Mouse (Mus musculus) intestine, postnatal 0 days (tissue): ENCODE results near the gene Tmed9. TPM values are rescaled to one million over a fixed set of nuclear protein-coding genes. Genes with fewer than 3 reads are reported as not detected.

Source experiments
- ATAC-seq: fragments of 200-750 bp; cut with Nextera tagmentation; 2 replicates; pipeline ENCODE4 v1.8.0; 2017; ENCODE audit warnings: mild to moderate bottlenecking, moderate TSS enrichment, moderate library complexity
- H3K27ac ChIP-seq: fragments of 300-500 bp; sonication (generic); 2 replicates; pipeline ENCODE4 v1.5.1; 2014; ENCODE audit warnings: mild to moderate bottlenecking, low read depth, low read length, moderate library complexity
- H3K27me3 ChIP-seq: fragments of 300-500 bp; sonication (generic); replicated peaks from 2 replicates; pipeline ENCODE4 v1.6.1; 2014; ENCODE audit warnings: low read length, mixed read lengths; ENCODE audit not compliant: control insufficient read depth, insufficient read depth
- H3K36me3 ChIP-seq: fragments of 300-500 bp; sonication (generic); 2 replicates; pipeline ENCODE4 v1.6.1; 2014; ENCODE audit warnings: mild to moderate bottlenecking, moderate library complexity; ENCODE audit not compliant: control insufficient read depth, insufficient read depth
- H3K4me1 ChIP-seq: fragments of 300-500 bp; sonication (generic); replicated peaks from 2 replicates; pipeline ENCODE4 v1.6.1; 2014; ENCODE audit warnings: antibody characterized with exemption, low read length, mixed read lengths; ENCODE audit not compliant: control insufficient read depth, insufficient read depth
- H3K4me2 ChIP-seq: fragments of 300-500 bp; sonication (generic); replicated peaks from 2 replicates; pipeline ENCODE4 v1.6.1; 2014; ENCODE audit warnings: low read depth, mild to moderate bottlenecking, moderate library complexity
- H3K4me3 ChIP-seq: fragments of 300-500 bp; sonication (generic); 2 replicates; pipeline ENCODE4 v1.5.1; 2014; ENCODE audit warnings: low read depth, low read length
- H3K9ac ChIP-seq: fragments of 300-500 bp; sonication (generic); 2 replicates; pipeline ENCODE4 v1.6.1; 2014; ENCODE audit warnings: mild to moderate bottlenecking, low read depth, low read length
- H3K9me3 ChIP-seq: fragments of 300-500 bp; sonication (generic); 2 replicates; pipeline ENCODE4 v1.6.1; 2016; ENCODE audit warnings: mixed run types; ENCODE audit not compliant: control insufficient read depth
- CTCF ChIP-seq: sonication (generic); IDR thresholded peaks from 2 replicates; pipeline ENCODE4 v1.5.1; 2016; ENCODE audit warnings: low read depth, mild to moderate bottlenecking, control low read depth, antibody characterized with exemption, moderate library complexity
- WGBS: fragments of 180-500 bp; shearing (Covaris S2); extraction: QIAGEN DNeasy Blood & Tissue Kit; methylation state at CpG from one replicate; pipeline ENCODE4 v1.1.7; 2014; 5-methylcytosine and 5-hydroxymethylcytosine counted together
- polyA plus RNA-seq: library from polyadenylated mRNA; unstranded; fragments of >200 nt; fragmentation: Nextera tagmentation; extraction: Ambion mirVana; gene quantifications from 2 replicates; pipeline ENCODE4 v1.2.1, GENCODE M21; 2015

The Tmed9 gene
- polyA plus RNA-seq, 1 experiment from 2014 or later, result 63.3 TPM

- peak overlapping the region; percentile 86 for H3K9ac ChIP-seq
- peak overlapping the region; percentile 73 for H3K4me2 ChIP-seq
- H3K27me3 ChIP-seq, result no peaks in the 10 kb centered on the region
- H3K4me1 ChIP-seq, result no peaks in the 10 kb centered on the region; the same call in 1 of the 2 replicates
- WGBS, result 14% methylated on average over 9 of the region's 9 CpGs
- no peaks in the 10 kb centered on the region for H3K9me3 ChIP-seq
- TF ChIP-seq CTCF, result no peak
- H3K36me3 ChIP-seq, result peaks cover 34% of the 10 kb centered on the region
- no peak; the same call in 1 of the 2 replicates for ATAC-seq
- 0 out of 2 replicates have a peak overlapping the region, but pooled peaks have one; percentile 66 for H3K27ac ChIP-seq
- H3K4me3 ChIP-seq, result peak overlapping the region; percentile 93
Observed at GRCm38 (mm10) chr13:55600657-55601056, 27.1 kb downstream of the Tmed9 start.

- WGBS, result 4% methylated on average over 3 of the region's 3 CpGs
- H3K9me3 ChIP-seq, result no peaks in the 10 kb centered on the region
- peaks cover 26% of the 10 kb centered on the region for H3K36me3 ChIP-seq
- H3K9ac ChIP-seq, result no peak overlapping the region
- no peak for ATAC-seq
- no peak overlapping the region for H3K4me3 ChIP-seq
- peak; percentile 89 for TF ChIP-seq CTCF
- peak overlapping the region; percentile 73; the same call in 1 of the 2 replicates for H3K4me2 ChIP-seq
- no peaks in the 10 kb centered on the region; the same call in 1 of the 2 replicates for H3K4me1 ChIP-seq
- H3K27ac ChIP-seq, result no peak overlapping the region
- H3K27me3 ChIP-seq, result no peaks in the 10 kb centered on the region
Observed at GRCm38 (mm10) chr13:55601611-55602010, 28.1 kb downstream of the Tmed9 start.

GRCm38 (mm10) chr13:55604606-55605005, 31.1 kb downstream of the Tmed9 start:
- no peak overlapping the region for H3K27ac ChIP-seq
- no peak for TF ChIP-seq CTCF
- ATAC-seq, result no peak
- no peak overlapping the region for H3K4me3 ChIP-seq
- 90% methylated on average over 3 of the region's 3 CpGs for WGBS
- H3K4me2 ChIP-seq, result no peak overlapping the region
- no peaks in the 10 kb centered on the region for H3K9me3 ChIP-seq
- H3K27me3 ChIP-seq, result no peaks in the 10 kb centered on the region
- peaks cover 43% of the 10 kb centered on the region for H3K36me3 ChIP-seq
- no peaks in the 10 kb centered on the region; the same call in 1 of the 2 replicates for H3K4me1 ChIP-seq
- no peak overlapping the region for H3K9ac ChIP-seq

GRCm38 (mm10) chr13:55606899-55607623, 33.5 kb downstream of the Tmed9 start:
- Histone ChIP-seq H3K4me1 (no peaks in the 10 kb centered on the region), H3K4me2 (no peak overlapping the region), H3K36me3 (peaks cover 53% of the 10 kb centered on the region), H3K27me3 (no peaks in the 10 kb centered on the region), H3K27ac (no peak overlapping the region), H3K9ac (no peak overlapping the region), H3K9me3 (no peaks in the 10 kb centered on the region), H3K4me3 (no peak overlapping the region)
- no peak for TF ChIP-seq CTCF
- ATAC-seq, result no peak
- WGBS, result 80% methylated on average over 10 of the region's 10 CpGs

- Histone ChIP-seq H3K4me2 (no peak overlapping the region), H3K4me1 (no peaks in the 10 kb centered on the region), H3K27me3 (no peaks in the 10 kb centered on the region), H3K27ac (no peak overlapping the region), H3K4me3 (no peak overlapping the region), H3K9me3 (no peaks in the 10 kb centered on the region), H3K9ac (no peak overlapping the region), H3K36me3 (peaks cover 53% of the 10 kb centered on the region)
- ATAC-seq, result no peak
- WGBS, result 93% methylated on average over 2 of the region's 2 CpGs
- TF ChIP-seq CTCF, result no peak
Observed at GRCm38 (mm10) chr13:55607624-55608006, 34.1 kb downstream of the Tmed9 start.

GRCm38 (mm10) chr13:55611996-55612395, 38.5 kb downstream of the Tmed9 start:
- TF ChIP-seq CTCF, result no peak

More at GRCm38 (mm10) chr13:55611996-55612395, 38.5 kb downstream of the Tmed9 start:
- Histone ChIP-seq H3K9ac (no peak overlapping the region), H3K36me3 (peaks cover 35% of the 10 kb centered on the region), H3K4me1 (no peaks in the 10 kb centered on the region), H3K9me3 (no peaks in the 10 kb centered on the region), H3K27ac (no peak overlapping the region), H3K4me3 (no peak overlapping the region), H3K27me3 (no peaks in the 10 kb centered on the region), H3K4me2 (no peak overlapping the region)
- WGBS, result 90% methylated on average over 7 of the region's 7 CpGs
- ATAC-seq, result no peak
